Mouse (Mus musculus) layer of hippocampus, adult 18-20 months (tissue): Measurements from ENCODE around the gene Trabd2b. TPM values are rescaled to one million over a fixed set of nuclear protein-coding genes. Genes with fewer than 3 reads are reported as not detected.

Experiments
- DNase-seq, 2 experiments: peaks; one replicate each; pipeline ENCODE4 v3.0.0; 2022; ENCODE audit warnings: low spot score in 2 of 2
- total RNA-seq, 2 experiments: library from RNA; stranded (reverse); gene quantifications; 2 replicates each; pipeline ENCODE4 v1.2.3; 2021

The Trabd2b gene
- total RNA-seq, 2 experiments from 2014 or later, result 1.4 to 1.5 TPM

DNA sequence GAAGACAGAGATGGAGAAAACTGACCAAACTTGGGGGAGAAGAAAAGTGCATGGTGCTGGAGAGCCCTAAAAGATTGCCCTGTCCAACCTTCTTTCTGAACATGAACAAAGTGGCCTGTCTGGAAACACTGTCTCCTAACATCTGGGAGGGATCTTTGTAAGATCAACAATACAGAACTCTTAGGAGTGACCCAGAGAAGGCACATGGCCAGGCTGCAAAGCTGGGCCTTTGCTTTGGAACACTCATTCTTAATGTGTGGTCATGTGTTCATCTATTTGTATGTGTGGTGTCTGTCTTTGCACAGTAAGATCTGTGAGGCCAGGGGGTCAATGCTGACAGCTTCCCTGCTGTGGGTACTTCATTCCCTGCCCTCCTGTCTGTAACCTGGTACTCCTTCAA is 16.9 kb upstream of the Trabd2b start:
- DNase-seq, result no peak

DNA sequence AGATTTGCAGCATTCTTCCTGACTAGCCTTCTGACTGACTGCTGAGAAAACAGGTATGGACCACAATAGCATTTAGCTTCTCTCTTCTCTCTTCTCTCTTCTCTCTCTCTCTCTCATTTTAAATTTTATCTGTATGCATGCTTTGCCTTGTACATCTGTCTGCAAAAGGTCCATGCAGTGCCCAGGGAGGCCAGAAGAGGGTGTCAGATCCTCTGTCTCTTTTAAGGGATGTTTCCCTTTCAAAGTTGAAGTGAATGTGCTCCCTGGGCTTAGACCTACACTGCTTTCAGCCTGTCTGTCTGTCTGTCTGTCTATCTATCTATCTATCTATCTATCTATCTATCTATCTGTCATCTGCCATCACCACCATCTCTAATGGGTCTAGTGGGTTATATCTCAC is 8.9 kb upstream of the Trabd2b start:
- DNase-seq, result peak in 1 of 2 experiments; percentile 61

DNA sequence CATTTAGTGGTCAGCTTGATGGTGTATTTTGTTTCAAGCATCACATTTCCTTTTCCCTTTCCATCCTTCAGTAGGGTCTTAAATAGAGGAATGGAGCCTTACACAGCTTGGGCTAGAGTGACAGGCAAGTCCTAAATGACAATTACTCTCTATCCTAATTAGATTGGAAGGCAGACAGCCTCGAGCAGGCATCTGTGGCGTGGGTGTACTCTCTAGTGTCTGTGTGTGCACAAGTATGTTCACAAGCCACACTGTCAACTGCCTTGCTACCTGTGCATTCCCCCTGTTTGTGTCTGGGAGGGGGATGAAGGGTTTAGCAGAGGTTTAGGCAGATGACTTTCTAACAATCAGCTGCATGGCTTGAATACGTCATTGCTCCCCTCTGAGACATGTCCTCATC is 6.7 kb upstream of the Trabd2b start:
- peak; percentile 58 to 88 for DNase-seq

GRCm38 (mm10) chr4:114401993-114402731 is 4.4 kb upstream of the Trabd2b start:
- no peak for DNase-seq

DNA sequence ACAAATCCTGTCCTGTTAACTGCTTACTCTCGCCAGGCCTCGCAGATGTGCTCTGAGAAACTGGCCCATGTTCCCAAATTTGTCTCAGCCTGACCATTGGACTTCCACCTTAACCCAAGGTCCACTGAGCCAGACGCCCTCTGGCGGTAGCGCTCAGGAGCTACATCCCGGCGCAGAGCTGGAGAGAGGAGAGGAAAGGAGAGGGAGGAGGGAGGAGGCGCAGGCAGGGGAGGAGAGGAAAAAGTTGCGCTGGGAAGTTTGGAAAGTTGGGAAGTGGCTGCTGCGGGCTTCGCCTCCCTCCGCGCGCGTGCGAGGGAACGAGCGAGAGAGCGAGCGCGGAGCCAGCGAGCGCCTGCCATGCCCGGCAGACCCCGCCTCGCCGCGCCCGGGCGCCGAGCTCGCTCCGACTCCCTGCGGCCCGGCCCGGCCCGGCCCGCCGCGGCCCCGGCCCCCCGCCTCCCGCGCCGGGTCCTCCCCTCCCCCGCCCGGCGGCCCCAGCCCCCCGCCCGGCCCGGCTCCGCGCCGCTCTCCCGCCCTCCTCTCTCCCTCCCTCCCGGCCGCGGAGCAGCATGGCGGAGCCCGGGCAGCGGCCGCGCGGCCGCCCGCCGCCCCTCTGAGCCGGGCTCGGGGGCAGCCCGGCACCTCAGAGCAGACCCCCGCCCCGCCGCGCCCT is 706 bp upstream of the Trabd2b start:
- DNase-seq, result peak; percentile 81 to 88

- DNase-seq, result no peak
These were observed 992 bp downstream of the Trabd2b start for GRCm38 (mm10) chr4:114407516-114407915.

DNA sequence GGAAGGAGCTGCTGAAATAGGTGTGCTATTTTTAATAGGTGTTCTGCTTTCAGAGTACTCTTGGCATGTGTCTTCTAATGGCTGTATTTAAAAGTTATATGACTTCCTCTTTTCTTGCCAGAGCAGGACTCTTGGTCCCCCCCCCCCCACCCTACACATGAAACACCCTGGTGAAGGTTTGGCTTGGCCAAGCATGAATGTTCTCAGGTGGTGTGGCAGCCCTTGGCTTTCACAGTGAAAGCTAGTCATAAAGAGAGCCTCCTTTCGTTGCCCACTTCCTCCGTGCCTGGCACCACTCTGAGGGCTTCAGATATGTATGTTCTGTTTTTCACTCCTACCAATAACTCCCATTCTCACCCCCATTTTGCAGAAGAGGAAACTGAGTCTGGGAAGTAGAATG is 1.8 kb downstream of the Trabd2b start:
- DNase-seq, result no peak

DNA sequence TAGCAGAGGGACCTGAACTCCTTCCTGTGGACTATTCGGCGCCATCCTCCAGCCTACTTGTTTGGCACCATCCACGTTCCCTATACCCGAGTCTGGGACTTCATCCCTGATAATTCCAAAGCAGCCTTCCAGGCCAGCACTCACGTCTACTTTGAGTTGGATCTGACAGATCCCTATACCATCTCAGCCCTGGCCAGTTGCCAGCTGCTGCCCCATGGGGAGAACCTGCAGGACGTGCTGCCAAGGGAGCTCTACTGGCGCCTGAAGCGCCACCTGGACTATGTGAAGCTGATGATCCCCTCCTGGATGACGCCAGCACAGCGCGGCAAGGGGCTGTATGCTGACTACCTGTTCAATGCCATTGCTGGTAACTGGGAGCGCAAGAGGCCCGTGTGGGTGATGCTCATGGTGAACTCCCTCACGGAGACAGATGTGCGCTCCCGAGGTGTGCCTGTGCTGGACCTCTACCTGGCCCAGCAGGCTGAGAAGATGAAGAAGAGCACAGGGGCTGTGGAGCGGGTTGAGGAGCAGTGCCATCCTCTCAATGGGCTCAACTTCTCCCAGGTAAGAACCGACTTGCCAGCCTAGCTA is 2.5 kb downstream of the Trabd2b start:
- DNase-seq, result no peak

GRCm38 (mm10) chr4:114409511-114409910 is 3.0 kb downstream of the Trabd2b start:
- no peak for DNase-seq

GRCm38 (mm10) chr4:114410026-114410425 is 3.5 kb downstream of the Trabd2b start:
- no peak for DNase-seq

GRCm38 (mm10) chr4:114410443-114410842 is 3.9 kb downstream of the Trabd2b start:
- DNase-seq, result peak in 1 of 2 experiments; percentile 3

- peak in 1 of 2 experiments; percentile 57 for DNase-seq
These were observed 4.6 kb downstream of the Trabd2b start for GRCm38 (mm10) chr4:114410958-114411661.

GRCm38 (mm10) chr4:114411846-114412390 is 5.4 kb downstream of the Trabd2b start:
- DNase-seq, result no peak

DNA sequence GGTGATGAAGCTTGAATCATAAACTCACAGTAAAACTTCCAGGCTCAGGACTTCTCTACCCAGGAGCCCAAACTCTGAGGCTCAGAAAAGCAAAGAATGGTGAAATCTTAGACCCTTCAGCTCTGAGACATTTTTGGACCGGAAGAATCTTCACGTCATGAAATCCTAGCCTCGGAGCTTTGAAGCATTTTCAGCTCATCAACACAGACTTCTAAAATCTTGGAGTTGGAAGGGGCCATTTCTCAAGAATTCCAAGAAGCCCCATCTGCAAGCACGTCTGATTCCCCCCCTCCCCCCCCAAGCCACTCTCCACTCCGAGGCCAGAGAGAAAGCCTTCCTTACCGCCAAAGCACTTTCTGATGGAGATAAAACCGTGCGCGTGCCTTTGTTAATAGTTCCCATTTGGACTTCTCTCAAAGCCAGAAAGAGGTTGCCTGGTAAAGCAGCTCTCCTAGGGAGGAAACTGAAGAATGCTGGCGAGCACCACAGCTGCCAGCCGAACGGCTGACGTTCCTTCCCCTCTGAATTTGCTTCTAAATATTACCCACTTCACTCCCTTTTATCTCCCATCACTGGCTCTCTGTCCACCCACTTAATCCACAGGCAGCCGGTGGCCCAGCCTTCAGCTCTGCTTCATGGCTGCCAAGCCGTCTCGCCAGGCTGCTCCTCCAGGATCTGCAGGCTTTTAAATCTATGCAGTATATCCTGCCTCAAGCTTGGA is 9.6 kb downstream of the Trabd2b start:
- DNase-seq, result peak in 1 of 2 experiments; percentile 50

- DNase-seq, result no peak
These were observed 13.6 kb downstream of the Trabd2b start for GRCm38 (mm10) chr4:114420154-114420553.

GRCm38 (mm10) chr4:114423084-114423483 is 16.6 kb downstream of the Trabd2b start:
- DNase-seq, result peak in 1 of 2 experiments; percentile 39

- peak in 1 of 2 experiments; percentile 25 for DNase-seq
These were observed 19.3 kb downstream of the Trabd2b start for GRCm38 (mm10) chr4:114425808-114426207.

DNA sequence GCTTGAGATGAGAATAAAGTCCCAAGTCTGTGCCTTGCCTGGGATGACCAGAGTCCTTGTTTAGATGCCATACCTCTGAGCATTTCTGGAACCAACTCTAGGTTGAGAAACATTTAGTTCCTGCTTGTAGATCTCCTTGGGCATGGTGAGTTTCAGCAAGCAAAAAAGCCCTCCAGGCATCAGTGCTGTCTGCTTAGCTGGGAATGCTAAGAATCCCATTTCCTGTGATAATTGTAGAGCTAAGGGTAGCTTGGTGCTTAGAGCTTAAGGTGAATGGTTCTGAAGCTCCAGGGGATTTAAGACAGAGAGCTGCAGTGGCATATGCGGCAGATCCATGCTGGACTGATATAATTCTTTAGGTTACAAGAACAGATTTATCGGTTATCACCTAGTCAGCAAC is 26.2 kb downstream of the Trabd2b start:
- no peak for DNase-seq

GRCm38 (mm10) chr4:114433440-114433839 is 26.9 kb downstream of the Trabd2b start:
- no peak for DNase-seq

DNA sequence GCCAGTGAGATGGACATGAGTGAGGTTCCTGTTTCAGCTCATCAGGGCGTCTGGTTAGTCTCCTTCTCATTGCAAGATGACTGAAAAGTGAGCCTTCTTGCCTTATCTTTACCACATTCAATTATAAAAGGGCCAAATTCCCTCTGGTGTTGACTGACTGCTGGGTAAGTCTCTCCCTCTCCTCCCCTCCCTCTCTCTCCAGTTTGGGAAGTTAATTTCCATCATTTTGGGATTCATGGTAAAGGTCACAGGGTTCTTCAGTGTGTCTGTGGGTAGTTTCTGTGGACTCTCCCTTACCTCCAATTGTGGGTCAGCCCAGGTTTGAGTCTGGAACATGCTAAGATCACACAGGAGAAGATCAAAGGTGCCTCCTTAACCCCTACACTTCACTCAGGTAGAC is 28.2 kb downstream of the Trabd2b start:
- DNase-seq, result no peak

DNA sequence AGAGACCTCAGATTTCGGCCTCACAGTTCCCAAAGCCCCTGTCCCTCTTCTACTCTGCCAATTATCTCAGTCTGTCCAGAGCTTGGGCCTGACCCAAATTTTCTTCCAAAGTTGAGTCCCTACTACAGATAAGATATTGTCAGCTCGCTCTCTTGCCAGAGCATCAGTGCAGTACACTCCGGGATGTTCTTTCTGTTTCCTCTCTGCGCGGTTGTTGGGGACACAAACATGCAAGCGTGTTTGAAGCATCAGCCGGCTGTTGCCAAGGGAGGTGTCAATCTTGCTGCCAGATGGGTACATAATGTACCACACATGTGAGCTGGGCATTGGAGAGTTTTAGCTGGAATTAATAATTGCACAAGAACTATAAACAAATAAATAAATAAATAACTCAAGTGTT is 28.9 kb downstream of the Trabd2b start:
- no peak for DNase-seq
